23 mouse cellular contexts compared by ENCODE assay signal in the genomic region with DNA sequence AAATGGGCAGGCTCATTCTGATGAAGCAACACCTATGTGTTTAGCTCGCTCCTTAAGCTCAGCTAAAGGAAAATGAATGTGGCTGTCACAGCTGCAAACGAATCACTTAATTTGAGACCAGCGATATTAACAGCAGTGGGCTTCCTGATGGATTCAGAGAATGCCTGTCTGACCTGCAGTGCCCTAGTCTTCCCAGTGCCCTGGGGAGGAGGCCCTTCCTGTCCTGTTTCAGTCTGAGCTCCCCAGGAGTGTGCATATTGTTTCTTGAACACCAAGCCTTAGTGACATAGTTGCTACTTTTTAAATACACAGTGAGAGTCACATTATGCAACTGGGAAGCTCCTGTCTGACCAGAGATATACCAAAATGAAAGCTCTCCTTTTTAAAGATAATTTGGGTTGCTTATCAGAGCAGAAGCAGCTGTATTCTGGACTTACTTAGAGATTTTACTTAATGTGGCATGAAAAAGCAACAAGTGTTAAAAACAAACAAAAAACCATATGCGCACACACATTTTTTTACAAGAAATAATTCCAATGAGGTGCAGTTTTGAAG.
DNase-seq lines count a peak whose midpoint lies in the region; ATAC-seq lines count a peak whose summit lies in the region.
"Had no signal": no experiment of that assay in that cellular context is flagged by ENCODE, and none has a peak within 500 bp of the region (broad histone marks: within the 10 kb centered on the region; RNA-seq: fewer than 3 reads in every experiment).

No protein-coding gene starts in this region.

- peak; percentile 64 for ATAC-seq in liver, embryonic 13.5 days (ENCODE audit: low read depth)
- ATAC-seq in liver, embryonic 12.5 days = no peak
- ATAC-seq: CD4-positive, CD25-positive, alpha-beta regulatory T cell, adult 4 months; forebrain, embryonic 16.5 days had no signal

- 66% methylated on average over 4 of the region's 4 CpGs for WGBS in liver, embryonic 13.5 days (ENCODE audit: insufficient replicate concordance)
- WGBS in liver, embryonic 12.5 days (ENCODE audit: insufficient replicate concordance) = 55% methylated on average over 4 of the region's 4 CpGs

- no peak overlapping the region for H3K9ac ChIP-seq in liver, embryonic 13.5 days
- no peak overlapping the region for H3K9ac ChIP-seq in liver, embryonic 12.5 days
- H3K9ac ChIP-seq: embryonic facial prominence, embryonic 13.5 days; forebrain, embryonic 12.5 days; hindbrain, embryonic 14.5 days had no signal

- no peak overlapping the region for H3K27ac ChIP-seq in liver, embryonic 13.5 days
- no peak overlapping the region for H3K27ac ChIP-seq in liver, embryonic 12.5 days
- H3K27ac ChIP-seq: embryonic facial prominence, embryonic 13.5 days; forebrain, embryonic 12.5 days; heart, embryonic 10.5 days; hindbrain, embryonic 14.5 days had no signal

- H3K4me2 ChIP-seq in liver, embryonic 13.5 days = no peak overlapping the region
- H3K4me2 ChIP-seq in liver, embryonic 12.5 days = no peak overlapping the region
- H3K4me2 ChIP-seq: embryonic facial prominence, embryonic 13.5 days; forebrain, embryonic 12.5 days; hindbrain, embryonic 14.5 days had no signal

- H3K9me3 ChIP-seq in liver, embryonic 13.5 days (replicated peaks) = no peaks in the 10 kb centered on the region
- no peaks in the 10 kb centered on the region for H3K9me3 ChIP-seq in liver, embryonic 12.5 days (replicated peaks)
- H3K9me3 ChIP-seq: embryonic facial prominence, embryonic 13.5 days; forebrain, embryonic 12.5 days; heart, embryonic 10.5 days had no signal

- peak; percentile 49 for DNase-seq in embryo, embryonic 10 days (ENCODE audit: low spot score)
- DNase-seq in embryo, embryonic 9.5 days (ENCODE audit: extremely low spot score) = no peak
- DNase-seq in liver, embryonic 13.5 days = no peak
- peak; percentile 25 for DNase-seq in retina, embryonic 14.5 days (ENCODE audit: low spot score)
- DNase-seq in retina, postnatal 1 day = no peak
- DNase-seq in ovary, postnatal 14 days (ENCODE audit: low spot score) = no peak
- DNase-seq: adrenal gland, postnatal 10 days; B cell, adult 2 months; cerebellum, adult 11-12 months; cerebellum, adult 9-11 months; cerebellum, postnatal 36 days; gastrocnemius, postnatal 10 days; heart, adult 18-20 months; heart, postnatal 10 days; heart, postnatal 4 days had no signal

- no peak overlapping the region for H3K4me3 ChIP-seq in liver, embryonic 13.5 days (replicated peaks)
- no peak overlapping the region for H3K4me3 ChIP-seq in liver, embryonic 12.5 days
- H3K4me3 ChIP-seq: embryonic facial prominence, embryonic 13.5 days; forebrain, embryonic 12.5 days; heart, embryonic 10.5 days had no signal

- no peaks in the 10 kb centered on the region for H3K36me3 ChIP-seq in liver, embryonic 13.5 days
- no peaks in the 10 kb centered on the region for H3K36me3 ChIP-seq in liver, embryonic 12.5 days
- H3K36me3 ChIP-seq: embryonic facial prominence, embryonic 13.5 days; forebrain, embryonic 12.5 days; G1E; heart, embryonic 10.5 days had no signal

- no peaks in the 10 kb centered on the region for H3K27me3 ChIP-seq in liver, embryonic 13.5 days
- no peaks in the 10 kb centered on the region for H3K27me3 ChIP-seq in liver, embryonic 12.5 days (replicated peaks)
- H3K27me3 ChIP-seq: embryonic facial prominence, embryonic 13.5 days; forebrain, embryonic 12.5 days had no signal

- no peaks in the 10 kb centered on the region for H3K4me1 ChIP-seq in liver, embryonic 13.5 days (replicated peaks)
- H3K4me1 ChIP-seq in liver, embryonic 12.5 days = no peaks in the 10 kb centered on the region
- H3K4me1 ChIP-seq: heart, embryonic 10.5 days had no signal

Comparison
In these comparisons a context has a peak if more than half of its experiments do, and no peak if none do; other contexts are left out.
1. DNase-seq: peak in embryo, embryonic 10 days (single experiment) and retina, embryonic 14.5 days (single experiment); none in embryo, embryonic 9.5 days (single experiment), liver, embryonic 13.5 days (single experiment), retina, postnatal 1 day (single experiment) and ovary, postnatal 14 days (single experiment).